Mouse (Mus musculus): ENCODE results near the gene Ankrd1. TPM values are rescaled to one million over a fixed set of nuclear protein-coding genes. Genes with fewer than 3 reads are reported as not detected.

The Ankrd1 gene
- polyA plus RNA-seq, 1 experiment from 2014 or later: 0.23 TPM

- ATAC-seq (ENCODE audit: insufficient read depth): no peak
- no peak overlapping the region for H3K4me3 ChIP-seq (replicated peaks)
- no peaks in the 10 kb centered on the region for H3K27me3 ChIP-seq
- no peaks in the 10 kb centered on the region for H3K4me1 ChIP-seq (replicated peaks)
- H3K36me3 ChIP-seq (replicated peaks): no peaks in the 10 kb centered on the region
- no peak overlapping the region for H3K4me2 ChIP-seq
- 48% methylated on average over 6 of the region's 6 CpGs for WGBS (ENCODE audit: insufficient replicate concordance)
- H3K27ac ChIP-seq (replicated peaks): no peak overlapping the region
- no peak overlapping the region for H3K9ac ChIP-seq
- no peaks in the 10 kb centered on the region for H3K9me3 ChIP-seq (replicated peaks)
Measured at GRCm38 (mm10) chr19:36131990-36132389, 12.1 kb upstream of the Ankrd1 start.

GRCm38 (mm10) chr19:36130181-36130580, 10.3 kb upstream of the Ankrd1 start:
- Histone ChIP-seq H3K9ac (no peak overlapping the region), H3K27me3 (no peaks in the 10 kb centered on the region), H3K27ac (replicated peaks) (no peak overlapping the region), H3K4me2 (no peak overlapping the region), H3K4me3 (replicated peaks) (no peak overlapping the region), H3K4me1 (replicated peaks) (no peaks in the 10 kb centered on the region), H3K36me3 (replicated peaks) (no peaks in the 10 kb centered on the region), H3K9me3 (replicated peaks) (no peaks in the 10 kb centered on the region)
- no peak for ATAC-seq (ENCODE audit: insufficient read depth)
- 35% methylated on average over 2 of the region's 2 CpGs for WGBS (ENCODE audit: insufficient replicate concordance)

GRCm38 (mm10) chr19:36129643-36130042, 9.7 kb upstream of the Ankrd1 start:
- H3K4me3 ChIP-seq (replicated peaks): no peak overlapping the region
- H3K27ac ChIP-seq (replicated peaks): no peak overlapping the region
- 3% methylated on average over 12 of the region's 12 CpGs for WGBS (ENCODE audit: insufficient replicate concordance)
- H3K4me2 ChIP-seq: peak overlapping the region; percentile 4; the same call in 1 of the 2 replicates
- no peaks in the 10 kb centered on the region for H3K27me3 ChIP-seq
- no peak for ATAC-seq (ENCODE audit: insufficient read depth)
- H3K9me3 ChIP-seq (replicated peaks): no peaks in the 10 kb centered on the region
- H3K36me3 ChIP-seq (replicated peaks): no peaks in the 10 kb centered on the region
- H3K9ac ChIP-seq: no peak overlapping the region
- H3K4me1 ChIP-seq (replicated peaks): no peaks in the 10 kb centered on the region

- peak overlapping the region; percentile 4; the same call in 1 of the 2 replicates for H3K4me2 ChIP-seq
- no peaks in the 10 kb centered on the region for H3K4me1 ChIP-seq (replicated peaks)
- no peak overlapping the region for H3K4me3 ChIP-seq (replicated peaks)
- no peaks in the 10 kb centered on the region for H3K36me3 ChIP-seq (replicated peaks)
- no peak overlapping the region for H3K9ac ChIP-seq
- H3K27me3 ChIP-seq: no peaks in the 10 kb centered on the region
- 13% methylated on average over 9 of the region's 9 CpGs for WGBS (ENCODE audit: insufficient replicate concordance)
- no peaks in the 10 kb centered on the region for H3K9me3 ChIP-seq (replicated peaks)
- no peak overlapping the region for H3K27ac ChIP-seq (replicated peaks)
- no peak for ATAC-seq (ENCODE audit: insufficient read depth)
Measured at GRCm38 (mm10) chr19:36129213-36129612, 9.3 kb upstream of the Ankrd1 start.

- H3K9me3 ChIP-seq (replicated peaks): no peaks in the 10 kb centered on the region
- no peaks in the 10 kb centered on the region for H3K4me1 ChIP-seq (replicated peaks)
- no peak overlapping the region for H3K4me3 ChIP-seq (replicated peaks)
- no peak overlapping the region for H3K4me2 ChIP-seq
- H3K27ac ChIP-seq (replicated peaks): no peak overlapping the region
- no peak overlapping the region for H3K9ac ChIP-seq
- WGBS (ENCODE audit: insufficient replicate concordance): 67% methylated on average over 3 of the region's 3 CpGs
- ATAC-seq (ENCODE audit: insufficient read depth): no peak
- H3K27me3 ChIP-seq: no peaks in the 10 kb centered on the region
- no peaks in the 10 kb centered on the region for H3K36me3 ChIP-seq (replicated peaks)
Measured at GRCm38 (mm10) chr19:36128440-36128839, 8.5 kb upstream of the Ankrd1 start.

- Histone ChIP-seq H3K9ac (no peak overlapping the region), H3K27me3 (no peaks in the 10 kb centered on the region), H3K27ac (replicated peaks) (no peak overlapping the region), H3K36me3 (replicated peaks) (no peaks in the 10 kb centered on the region), H3K9me3 (replicated peaks) (no peaks in the 10 kb centered on the region), H3K4me2 (no peak overlapping the region), H3K4me1 (replicated peaks) (no peaks in the 10 kb centered on the region), H3K4me3 (replicated peaks) (no peak overlapping the region)
- ATAC-seq (ENCODE audit: insufficient read depth): no peak
- 53% methylated on average over 1 of the region's 1 CpGs for WGBS (ENCODE audit: insufficient replicate concordance)
Measured at GRCm38 (mm10) chr19:36124203-36124602, 4.3 kb upstream of the Ankrd1 start.

- no peak overlapping the region for H3K4me3 ChIP-seq (replicated peaks)
- no peaks in the 10 kb centered on the region for H3K4me1 ChIP-seq (replicated peaks)
- no peak overlapping the region for H3K9ac ChIP-seq
- no peak for ATAC-seq (ENCODE audit: insufficient read depth)
- no peaks in the 10 kb centered on the region for H3K27me3 ChIP-seq
- no peaks in the 10 kb centered on the region for H3K36me3 ChIP-seq (replicated peaks)
- no peak overlapping the region for H3K4me2 ChIP-seq
- 71% methylated on average over 8 of the region's 8 CpGs for WGBS (ENCODE audit: insufficient replicate concordance)
- no peak overlapping the region for H3K27ac ChIP-seq (replicated peaks)
- no peaks in the 10 kb centered on the region for H3K9me3 ChIP-seq (replicated peaks)
Measured at GRCm38 (mm10) chr19:36119219-36119618, 680 bp downstream of the Ankrd1 start.

- no peak overlapping the region for H3K9ac ChIP-seq
- no peaks in the 10 kb centered on the region for H3K27me3 ChIP-seq
- H3K36me3 ChIP-seq (replicated peaks): no peaks in the 10 kb centered on the region
- no peak for ATAC-seq (ENCODE audit: insufficient read depth)
- no peak overlapping the region for H3K4me2 ChIP-seq
- no peaks in the 10 kb centered on the region for H3K4me1 ChIP-seq (replicated peaks)
- H3K27ac ChIP-seq (replicated peaks): no peak overlapping the region
- H3K9me3 ChIP-seq (replicated peaks): no peaks in the 10 kb centered on the region
- H3K4me3 ChIP-seq (replicated peaks): no peak overlapping the region
- WGBS (ENCODE audit: insufficient replicate concordance): 70% methylated on average over 4 of the region's 4 CpGs
Measured at GRCm38 (mm10) chr19:36116185-36116584, 3.7 kb downstream of the Ankrd1 start.

GRCm38 (mm10) chr19:36112007-36112406, 7.9 kb downstream of the Ankrd1 start:
- H3K4me1 ChIP-seq (replicated peaks): no peaks in the 10 kb centered on the region
- H3K36me3 ChIP-seq (replicated peaks): no peaks in the 10 kb centered on the region
- no peaks in the 10 kb centered on the region for H3K27me3 ChIP-seq
- H3K9ac ChIP-seq: no peak overlapping the region
- no peaks in the 10 kb centered on the region for H3K9me3 ChIP-seq (replicated peaks)
- ATAC-seq (ENCODE audit: insufficient read depth): no peak
- no peak overlapping the region for H3K4me3 ChIP-seq (replicated peaks)
- H3K4me2 ChIP-seq: no peak overlapping the region
- 53% methylated on average over 17 of the region's 17 CpGs for WGBS (ENCODE audit: insufficient replicate concordance)
- H3K27ac ChIP-seq (replicated peaks): no peak overlapping the region

GRCm38 (mm10) chr19:36111054-36111895, 8.6 kb downstream of the Ankrd1 start:
- H3K4me1 ChIP-seq (replicated peaks): no peaks in the 10 kb centered on the region
- no peak overlapping the region for H3K4me2 ChIP-seq
- no peak for ATAC-seq (ENCODE audit: insufficient read depth)
- no peak overlapping the region for H3K9ac ChIP-seq
- H3K27me3 ChIP-seq: no peaks in the 10 kb centered on the region
- H3K36me3 ChIP-seq (replicated peaks): no peaks in the 10 kb centered on the region
- 26% methylated on average over 7 of the region's 7 CpGs for WGBS (ENCODE audit: insufficient replicate concordance)
- no peaks in the 10 kb centered on the region for H3K9me3 ChIP-seq (replicated peaks)
- H3K27ac ChIP-seq (replicated peaks): no peak overlapping the region
- H3K4me3 ChIP-seq (replicated peaks): no peak overlapping the region

- Histone ChIP-seq H3K4me2 (no peak overlapping the region), H3K27me3 (no peaks in the 10 kb centered on the region), H3K27ac (replicated peaks) (no peak overlapping the region), H3K9ac (no peak overlapping the region), H3K36me3 (replicated peaks) (no peaks in the 10 kb centered on the region), H3K9me3 (replicated peaks) (no peaks in the 10 kb centered on the region), H3K4me3 (replicated peaks) (no peak overlapping the region), H3K4me1 (replicated peaks) (no peaks in the 10 kb centered on the region)
- no peak for ATAC-seq (ENCODE audit: insufficient read depth)
- 47% methylated on average over 7 of the region's 7 CpGs for WGBS (ENCODE audit: insufficient replicate concordance)
Measured at GRCm38 (mm10) chr19:36110465-36110864, 9.4 kb downstream of the Ankrd1 start.
